Mouse (Mus musculus) kidney, adult 2 months (tissue): ENCODE measurements around the gene Tox4.

ENCODE experiments used
- CTCF ChIP-seq: fragments of 200-500 bp; conservative IDR thresholded peaks from 2 replicates; pipeline ENCODE4 v1.5.1; 2011; ENCODE audit warnings: low read depth, mild to moderate bottlenecking, control low read depth, low read length, moderate library complexity, mixed read lengths; ENCODE audit not compliant: insufficient read depth, insufficient read length
- POLR2A ChIP-seq: fragments of 200-500 bp; IDR thresholded peaks from one replicate; pipeline ENCODE4 v1.6.1; 2011; ENCODE audit warnings: low read depth, low read length, control low read depth

- TF ChIP-seq CTCF (no peak), POLR2A (no peak)
These were observed 22.4 kb upstream of the Tox4 start for GRCm38 (mm10) chr14:52256311-52257175.
